Mouse (Mus musculus) kidney, embryonic 15.5 days (tissue): ENCODE results near the gene Hsd3b1. TPM values are rescaled to one million over a fixed set of nuclear protein-coding genes. Genes with fewer than 3 reads are reported as not detected.

ENCODE experiments used
- ATAC-seq: fragments of 200-750 bp; cut with Nextera tagmentation; replicated peaks from 2 replicates; pipeline ENCODE4 v1.8.0; 2017; ENCODE audit warnings: moderate TSS enrichment; ENCODE audit not compliant: low FRiP score
- H3K27ac ChIP-seq: fragments of 300-500 bp; sonication (generic); 2 replicates; pipeline ENCODE4 v1.5.1; 2015; ENCODE audit warnings: mild to moderate bottlenecking, inconsistent platforms
- H3K27me3 ChIP-seq: fragments of 300-500 bp; sonication (generic); 2 replicates; pipeline ENCODE4 v1.6.1; 2015; ENCODE audit warnings: inconsistent platforms
- H3K36me3 ChIP-seq: fragments of 300-500 bp; sonication (generic); 2 replicates; pipeline ENCODE4 v1.6.1; 2015; ENCODE audit warnings: inconsistent platforms
- H3K4me1 ChIP-seq: fragments of 300-500 bp; sonication (generic); 2 replicates; pipeline ENCODE4 v1.6.1; 2015; ENCODE audit warnings: inconsistent platforms
- H3K4me2 ChIP-seq: fragments of 300-500 bp; sonication (generic); 2 replicates; pipeline ENCODE4 v1.6.1; 2015; ENCODE audit warnings: moderate library complexity, mild to moderate bottlenecking, inconsistent platforms
- H3K4me3 ChIP-seq: fragments of 300-500 bp; sonication (generic); replicated peaks from 2 replicates; pipeline ENCODE4 v1.5.1; 2015; ENCODE audit warnings: mild to moderate bottlenecking, inconsistent platforms
- H3K9ac ChIP-seq: fragments of 300-500 bp; sonication (generic); 2 replicates; pipeline ENCODE4 v1.6.1; 2015; ENCODE audit warnings: mild to moderate bottlenecking, inconsistent platforms
- H3K9me3 ChIP-seq: fragments of 300-500 bp; sonication (generic); replicated peaks from 2 replicates; pipeline ENCODE4 v1.6.1; 2016; ENCODE audit warnings: inconsistent platforms
- WGBS: fragments of 180-500 bp; shearing (Covaris S2); methylation state at CpG from one replicate; pipeline ENCODE4 v1.1.7; 2015; ENCODE audit warnings: mixed read lengths; 5-methylcytosine and 5-hydroxymethylcytosine counted together
- polyA plus RNA-seq: library from polyadenylated mRNA; unstranded; fragments of >200 nt; fragmentation: Nextera tagmentation; extraction: Ambion mirVana; gene quantifications from 2 replicates; pipeline ENCODE4 v1.2.1, GENCODE M21; 2015

Gene Hsd3b1
- 13.6 and 41.4 TPM in 2 replicates for polyA plus RNA-seq

GRCm38 (mm10) chr3:98859576-98859975, at the start of gene Hsd3b1:
Hsd3b1 (minus strand) TSS chr3:98859794.
- Histone ChIP-seq H3K4me1 (no peaks in the 10 kb centered on the region), H3K27me3 (no peaks in the 10 kb centered on the region), H3K9me3 (no peaks in the 10 kb centered on the region), H3K4me3 (no peak within 1 kb of the TSS), H3K9ac (no peak within 1 kb of the TSS), H3K4me2 (no peak within 1 kb of the TSS), H3K27ac (no peak within 1 kb of the TSS), H3K36me3 (no peaks in the 10 kb centered on the region)
- WGBS = 86% methylated on average over 3 of the region's 3 CpGs
- ATAC-seq = no peak

GRCm38 (mm10) chr3:98897606-98898005, 38.0 kb upstream of the Hsd3b1 start:
- Histone ChIP-seq H3K27ac (no peak overlapping the region), H3K9ac (no peak overlapping the region), H3K4me1 (0 out of 2 replicates have a peak, but pooled peaks cover 10% of the 10 kb centered on the region), H3K4me2 (no peak overlapping the region), H3K9me3 (no peaks in the 10 kb centered on the region), H3K27me3 (no peaks in the 10 kb centered on the region; the same call in 1 of the 2 replicates), H3K4me3 (no peak overlapping the region), H3K36me3 (no peaks in the 10 kb centered on the region)
- ATAC-seq = no peak
- 78% methylated on average over 2 of the region's 2 CpGs for WGBS

- Histone ChIP-seq H3K4me1 (0 out of 2 replicates have a peak, but pooled peaks cover 10% of the 10 kb centered on the region), H3K36me3 (no peaks in the 10 kb centered on the region), H3K4me2 (no peak overlapping the region), H3K9ac (no peak overlapping the region), H3K27ac (peak overlapping the region; percentile 84), H3K9me3 (no peaks in the 10 kb centered on the region), H3K27me3 (no peaks in the 10 kb centered on the region; the same call in 1 of the 2 replicates), H3K4me3 (no peak overlapping the region)
- peak; percentile 52; the same call in 1 of the 2 replicates for ATAC-seq
- 39% methylated on average over 10 of the region's 10 CpGs for WGBS
These were observed 35.5 kb upstream of the Hsd3b1 start for GRCm38 (mm10) chr3:98895071-98895601.

- no peaks in the 10 kb centered on the region for H3K9me3 ChIP-seq
- no peak within 1 kb of the TSS for H3K9ac ChIP-seq
- WGBS = 50% methylated on average over 3 of the region's 3 CpGs
- peak; percentile 79 for ATAC-seq
- peak within 1 kb of the TSS; percentile 84 for H3K27ac ChIP-seq
- H3K36me3 ChIP-seq = no peaks in the 10 kb centered on the region
- H3K4me1 ChIP-seq = 0 out of 2 replicates have a peak, but pooled peaks cover 10% of the 10 kb centered on the region
- no peaks in the 10 kb centered on the region; the same call in 1 of the 2 replicates for H3K27me3 ChIP-seq
- H3K4me2 ChIP-seq = peak within 1 kb of the TSS; percentile 13; the same call in 1 of the 2 replicates
- no peak within 1 kb of the TSS for H3K4me3 ChIP-seq
These were observed 33.6 kb upstream of the Hsd3b1 start, which contains the start of gene Hao2 for GRCm38 (mm10) chr3:98893057-98893772. Hao2 (minus strand) TSS chr3:98893239.

- no peak overlapping the region for H3K4me2 ChIP-seq
- H3K9ac ChIP-seq = no peak overlapping the region
- no peaks in the 10 kb centered on the region for H3K36me3 ChIP-seq
- H3K27me3 ChIP-seq = no peaks in the 10 kb centered on the region
- no peaks in the 10 kb centered on the region for H3K9me3 ChIP-seq
- 0 out of 2 replicates have a peak, but pooled peaks cover 9% of the 10 kb centered on the region for H3K4me1 ChIP-seq
- ATAC-seq = no peak
- H3K27ac ChIP-seq = no peak overlapping the region
- 88% methylated on average over 4 of the region's 4 CpGs for WGBS
- no peak overlapping the region for H3K4me3 ChIP-seq
These were observed 30.8 kb upstream of the Hsd3b1 start for GRCm38 (mm10) chr3:98890430-98890829.

- Histone ChIP-seq H3K4me1 (no peaks in the 10 kb centered on the region), H3K27me3 (no peaks in the 10 kb centered on the region), H3K4me3 (no peak overlapping the region), H3K4me2 (no peak overlapping the region), H3K9ac (no peak overlapping the region), H3K27ac (no peak overlapping the region), H3K36me3 (no peaks in the 10 kb centered on the region), H3K9me3 (no peaks in the 10 kb centered on the region)
- WGBS = 71% methylated on average over 2 of the region's 2 CpGs
- ATAC-seq = no peak
These were observed 28.6 kb upstream of the Hsd3b1 start for GRCm38 (mm10) chr3:98888206-98888605.

GRCm38 (mm10) chr3:98880831-98881230, 21.2 kb upstream of the Hsd3b1 start:
- 89% methylated on average over 2 of the region's 2 CpGs for WGBS

GRCm38 (mm10) chr3:98880216-98880615, 20.6 kb upstream of the Hsd3b1 start:
- no peak for ATAC-seq
- H3K4me1 ChIP-seq = no peaks in the 10 kb centered on the region
- no peak overlapping the region for H3K27ac ChIP-seq
- H3K36me3 ChIP-seq = no peaks in the 10 kb centered on the region
- 81% methylated on average over 6 of the region's 6 CpGs for whole genome bisulfite sequencing
- H3K9ac ChIP-seq = no peak overlapping the region
- H3K4me3 ChIP-seq = no peak overlapping the region
- H3K4me2 ChIP-seq = no peak overlapping the region
- H3K27me3 ChIP-seq = no peaks in the 10 kb centered on the region
- H3K9me3 ChIP-seq = no peaks in the 10 kb centered on the region

More at GRCm38 (mm10) chr3:98880831-98881230, 21.2 kb upstream of the Hsd3b1 start:
- ATAC-seq = no peak
- Histone ChIP-seq H3K36me3 (no peaks in the 10 kb centered on the region), H3K4me2 (no peak overlapping the region), H3K4me3 (no peak overlapping the region), H3K9me3 (no peaks in the 10 kb centered on the region), H3K27ac (no peak overlapping the region), H3K27me3 (no peaks in the 10 kb centered on the region), H3K9ac (no peak overlapping the region), H3K4me1 (no peaks in the 10 kb centered on the region)

- no peak for ATAC-seq
- H3K4me1 ChIP-seq = no peaks in the 10 kb centered on the region
- no peak overlapping the region for H3K9ac ChIP-seq
- H3K36me3 ChIP-seq = no peaks in the 10 kb centered on the region
- WGBS = 84% methylated on average over 2 of the region's 2 CpGs
- H3K27ac ChIP-seq = no peak overlapping the region
- H3K27me3 ChIP-seq = no peaks in the 10 kb centered on the region
- H3K9me3 ChIP-seq = no peaks in the 10 kb centered on the region
- H3K4me2 ChIP-seq = no peak overlapping the region
- H3K4me3 ChIP-seq = no peak overlapping the region
These were observed 8.6 kb upstream of the Hsd3b1 start for GRCm38 (mm10) chr3:98868219-98868618.

- Histone ChIP-seq H3K27ac (no peak overlapping the region), H3K4me1 (no peaks in the 10 kb centered on the region), H3K4me2 (no peak overlapping the region), H3K27me3 (no peaks in the 10 kb centered on the region), H3K9me3 (no peaks in the 10 kb centered on the region), H3K36me3 (no peaks in the 10 kb centered on the region), H3K9ac (no peak overlapping the region), H3K4me3 (no peak overlapping the region)
- 97% methylated on average over 1 of the region's 1 CpGs for WGBS
- ATAC-seq = no peak
These were observed 3.2 kb upstream of the Hsd3b1 start for GRCm38 (mm10) chr3:98862800-98863199.

- Histone ChIP-seq H3K4me2 (no peak overlapping the region), H3K9me3 (no peaks in the 10 kb centered on the region)
- 71% methylated on average over 2 of the region's 2 CpGs for WGBS
These were observed 1.5 kb downstream of the Hsd3b1 start for GRCm38 (mm10) chr3:98858051-98858450.

GRCm38 (mm10) chr3:98856892-98857291, 2.7 kb downstream of the Hsd3b1 start:
- Histone ChIP-seq H3K4me1 (no peaks in the 10 kb centered on the region), H3K9ac (no peak overlapping the region), H3K27ac (no peak overlapping the region), H3K4me2 (no peak overlapping the region), H3K36me3 (no peaks in the 10 kb centered on the region), H3K27me3 (no peaks in the 10 kb centered on the region), H3K9me3 (no peaks in the 10 kb centered on the region), H3K4me3 (no peak overlapping the region)
- 57% methylated on average over 1 of the region's 1 CpGs for WGBS
- ATAC-seq = no peak

More at GRCm38 (mm10) chr3:98858051-98858450, 1.5 kb downstream of the Hsd3b1 start:
- Histone ChIP-seq H3K4me3 (no peak overlapping the region), H3K9ac (no peak overlapping the region), H3K27me3 (no peaks in the 10 kb centered on the region), H3K27ac (no peak overlapping the region), H3K36me3 (no peaks in the 10 kb centered on the region), H3K4me1 (no peaks in the 10 kb centered on the region)
- ATAC-seq = no peak
